Mouse (Mus musculus): ENCODE measurements around the gene Sec13.

Sec13 gene

DNA sequence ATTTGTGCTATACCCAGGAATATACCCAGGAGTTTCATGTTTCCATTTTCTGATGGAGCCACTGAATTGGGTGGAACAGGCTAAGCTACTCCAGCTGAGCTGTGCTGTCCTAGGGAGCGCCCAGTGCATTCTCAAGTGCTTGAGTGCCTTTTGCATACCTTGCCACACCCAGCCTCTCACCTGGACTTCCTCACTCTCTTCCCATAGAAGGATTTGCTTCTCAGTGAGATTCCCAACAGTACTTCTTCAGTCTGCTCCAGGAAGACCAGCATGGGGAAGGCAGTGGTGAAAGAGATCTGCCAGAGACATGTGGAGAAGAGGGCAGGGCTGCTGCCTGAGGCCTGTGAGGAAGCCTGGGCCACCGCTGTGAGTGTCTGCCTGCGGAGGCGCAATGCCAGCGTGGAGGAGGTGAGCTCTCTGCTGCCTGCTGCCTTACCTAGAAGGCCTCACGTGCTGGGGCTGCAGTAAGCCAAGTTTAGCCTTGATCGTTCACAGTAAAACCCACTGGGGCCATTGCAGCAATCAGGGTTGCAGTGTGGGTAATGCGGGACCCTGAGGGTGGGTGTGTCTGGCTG, 53.9 kb downstream of the Sec13 start:
- Histone ChIP-seq H3K4me3 (replicated peaks; ENCODE audit: low read length) (peak overlapping the region; percentile 78), H3K9me3 (ENCODE audit: low read length) (no peaks in the 10 kb centered on the region), H3K4me1 (replicated peaks; ENCODE audit: low read depth, low read length) (peaks cover 95% of the 10 kb centered on the region), H3K27me3 (ENCODE audit: insufficient read depth, low read length) (no peaks in the 10 kb centered on the region), H3K36me3 (ENCODE audit: insufficient read depth, low read length) (peaks cover 9% of the 10 kb centered on the region; the same call in 1 of the 2 replicates)
- no peak for TF ChIP-seq CTCF (conservative IDR thresholded peaks at IDR 0.05; ENCODE audit: low read length)
- 0 out of 2 replicates have a peak, but pooled peaks have one; percentile 1 for TF ChIP-seq NANOG (IDR thresholded peaks at IDR 0.05; ENCODE audit: borderline replicate concordance, low read length)
- no peak for TF ChIP-seq POU5F1 (IDR thresholded peaks at IDR 0.05; ENCODE audit: borderline replicate concordance, low read length)

DNA sequence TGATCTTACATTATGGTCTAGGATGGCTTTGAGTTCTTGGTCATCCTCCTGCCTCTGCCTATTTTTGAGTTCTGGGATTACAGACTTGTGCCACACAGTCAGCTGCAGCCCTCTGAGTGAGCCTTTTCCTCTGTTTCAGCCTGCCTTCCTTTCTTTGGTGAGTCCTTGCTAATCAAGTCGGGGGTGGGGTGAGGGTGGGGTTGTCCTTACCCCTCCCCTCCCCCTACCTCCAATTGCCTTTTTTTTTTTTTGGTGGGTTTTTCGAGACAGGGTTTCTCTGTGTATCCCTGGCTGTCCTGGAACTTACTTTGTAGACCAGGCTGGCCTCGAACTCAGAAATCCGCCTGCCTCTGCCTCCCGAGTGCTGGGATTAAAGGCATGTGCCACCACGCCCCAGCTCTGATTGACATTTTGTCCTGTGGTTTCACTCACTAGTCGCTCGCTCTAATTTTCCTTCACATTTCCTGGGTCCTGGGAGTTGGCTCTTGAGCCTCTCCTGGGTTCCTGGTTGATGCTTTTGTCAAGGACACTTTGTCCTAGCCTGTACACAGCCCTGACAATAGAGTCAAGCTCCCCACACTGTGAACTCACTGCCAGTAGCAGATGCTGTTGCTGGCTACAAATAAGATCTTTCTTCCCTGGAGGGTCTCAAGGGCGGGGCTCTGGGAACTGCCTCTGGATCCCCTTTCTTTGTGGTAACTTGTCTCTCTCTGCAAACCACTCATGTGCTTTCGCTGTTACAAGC, 57.3 kb downstream of the Sec13 start:
- no peaks in the 10 kb centered on the region for H3K9me3 ChIP-seq (ENCODE audit: low read length)
- H3K27me3 ChIP-seq (ENCODE audit: insufficient read depth, low read length) = no peaks in the 10 kb centered on the region
- peaks cover 92% of the 10 kb centered on the region for H3K4me1 ChIP-seq (replicated peaks; ENCODE audit: low read depth, low read length)
- H3K36me3 ChIP-seq (ENCODE audit: insufficient read depth, low read length) = 0 out of 2 replicates have a peak, but pooled peaks cover 3% of the 10 kb centered on the region
- TF ChIP-seq POU5F1 (IDR thresholded peaks at IDR 0.05; ENCODE audit: borderline replicate concordance, low read length) = no peak
- no peak; the same call in 1 of the 2 replicates for TF ChIP-seq NANOG (IDR thresholded peaks at IDR 0.05; ENCODE audit: borderline replicate concordance, low read length)
- no peak for TF ChIP-seq CTCF (conservative IDR thresholded peaks at IDR 0.05; ENCODE audit: low read length)
- H3K4me3 ChIP-seq (replicated peaks; ENCODE audit: low read length) = peak overlapping the region; percentile 45

DNA sequence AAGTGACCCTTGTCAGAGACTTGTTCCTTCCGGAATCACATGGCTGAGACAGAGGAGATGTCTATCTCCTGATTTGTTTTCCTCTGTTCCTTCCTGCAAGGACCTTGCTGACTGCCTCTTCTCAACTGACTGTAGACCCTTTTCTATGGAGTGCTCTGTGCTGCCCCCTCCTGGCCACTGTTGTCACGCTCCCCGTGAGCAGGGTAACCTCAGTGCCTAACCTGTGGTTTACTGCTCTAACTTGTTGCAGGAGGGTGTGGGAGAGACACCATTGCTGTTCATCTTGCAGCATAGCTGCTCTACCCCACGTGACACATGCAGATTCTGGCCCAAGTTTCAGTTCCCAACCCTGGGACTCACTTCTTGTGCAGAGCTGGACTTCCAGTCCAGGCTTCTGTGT, 59.3 kb downstream of the Sec13 start:
- Histone ChIP-seq H3K4me1 (replicated peaks; ENCODE audit: low read depth, low read length) (peaks cover 92% of the 10 kb centered on the region), H3K9me3 (ENCODE audit: low read length) (no peaks in the 10 kb centered on the region), H3K27me3 (ENCODE audit: insufficient read depth, low read length) (no peaks in the 10 kb centered on the region), H3K4me3 (replicated peaks; ENCODE audit: low read length) (peak overlapping the region; percentile 46; the same call in 1 of the 2 replicates), H3K36me3 (ENCODE audit: insufficient read depth, low read length) (no peaks in the 10 kb centered on the region)
- TF ChIP-seq POU5F1 (IDR thresholded peaks at IDR 0.05; ENCODE audit: borderline replicate concordance, low read length) (no peak), NANOG (IDR thresholded peaks at IDR 0.05; ENCODE audit: borderline replicate concordance, low read length) (no peak), CTCF (conservative IDR thresholded peaks at IDR 0.05; ENCODE audit: low read length) (peak; percentile 95)

DNA sequence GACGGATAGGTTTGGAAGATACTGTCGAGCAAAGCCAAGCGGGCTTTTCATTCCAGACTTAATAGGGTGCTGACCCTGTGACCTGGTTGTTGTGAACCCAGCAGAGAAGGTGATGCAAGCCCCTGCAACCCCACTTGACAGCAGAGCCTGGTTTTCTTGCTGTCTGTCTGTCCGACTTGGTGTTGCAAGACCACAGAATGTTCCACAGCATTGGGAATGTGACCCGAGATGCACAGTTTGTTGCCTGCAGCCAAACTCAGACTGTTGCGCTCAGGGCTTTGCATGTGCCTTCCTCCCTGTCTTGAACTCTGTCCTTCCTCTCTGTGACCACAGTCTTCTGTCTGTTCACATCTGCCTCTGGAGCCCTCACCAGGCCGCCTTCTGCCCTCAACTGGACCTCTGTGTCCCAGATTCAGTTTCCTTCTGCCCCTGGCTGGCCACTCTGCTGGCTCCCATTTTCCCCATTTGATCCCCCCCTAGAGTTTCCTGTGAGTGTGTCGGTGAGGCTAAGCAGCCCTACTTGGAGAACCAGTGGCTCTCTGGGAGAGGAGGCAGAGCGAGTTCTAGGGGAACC, 60.5 kb downstream of the Sec13 start:
- Histone ChIP-seq H3K9me3 (ENCODE audit: low read length) (no peaks in the 10 kb centered on the region), H3K27me3 (ENCODE audit: insufficient read depth, low read length) (no peaks in the 10 kb centered on the region), H3K4me3 (replicated peaks; ENCODE audit: low read length) (no peak overlapping the region), H3K4me1 (replicated peaks; ENCODE audit: low read depth, low read length) (peaks cover 92% of the 10 kb centered on the region), H3K36me3 (ENCODE audit: insufficient read depth, low read length) (no peaks in the 10 kb centered on the region)
- TF ChIP-seq NANOG (IDR thresholded peaks at IDR 0.05; ENCODE audit: borderline replicate concordance, low read length) = no peak

DNA sequence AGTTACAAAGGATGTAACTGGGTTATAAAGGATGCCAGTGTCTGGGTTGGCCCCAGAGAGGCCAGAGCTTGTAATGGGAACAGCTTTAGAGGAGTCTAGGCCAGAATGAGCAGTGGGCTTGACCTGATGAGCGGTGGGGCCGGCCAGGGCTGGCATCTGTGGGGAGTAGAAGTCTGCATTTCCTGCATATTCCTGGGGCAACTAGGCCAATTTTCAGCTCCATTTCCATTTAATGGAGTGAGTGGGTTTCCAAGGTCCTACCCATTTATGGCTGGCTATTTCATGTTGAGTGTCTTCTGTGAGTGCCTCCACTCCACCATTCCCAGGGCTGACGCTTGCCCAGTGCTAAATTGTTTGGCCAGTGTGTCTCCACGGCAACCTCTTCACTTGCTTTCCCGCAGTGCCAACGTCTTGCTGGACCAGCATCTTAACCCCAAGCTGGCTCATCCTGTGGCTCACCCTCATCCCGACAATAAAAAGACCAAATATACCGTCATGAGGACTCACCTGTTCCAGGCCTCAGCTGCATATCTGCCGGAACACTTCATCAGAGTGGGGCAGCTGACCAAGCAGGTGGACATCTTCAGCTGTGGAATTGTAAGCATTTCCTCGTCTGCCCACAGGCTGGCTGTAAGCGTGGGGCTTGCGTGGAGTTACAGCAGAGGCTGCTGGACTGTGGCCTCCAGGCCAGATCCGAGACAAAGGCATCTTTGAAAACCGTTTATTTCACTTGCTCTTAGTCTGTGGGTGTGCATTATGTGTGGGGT, 62.1 kb downstream of the Sec13 start:
- no peaks in the 10 kb centered on the region for H3K36me3 ChIP-seq (ENCODE audit: insufficient read depth, low read length)
- no peak overlapping the region for H3K4me3 ChIP-seq (replicated peaks; ENCODE audit: low read length)
- no peaks in the 10 kb centered on the region for H3K27me3 ChIP-seq (ENCODE audit: insufficient read depth, low read length)
- H3K4me1 ChIP-seq (replicated peaks; ENCODE audit: low read depth, low read length) = peaks cover 85% of the 10 kb centered on the region
- no peaks in the 10 kb centered on the region for H3K9me3 ChIP-seq (ENCODE audit: low read length)
- no peak for TF ChIP-seq POU5F1 (IDR thresholded peaks at IDR 0.05; ENCODE audit: borderline replicate concordance, low read length)
- no peak for TF ChIP-seq CTCF (conservative IDR thresholded peaks at IDR 0.05; ENCODE audit: low read length)
- TF ChIP-seq NANOG (IDR thresholded peaks at IDR 0.05; ENCODE audit: borderline replicate concordance, low read length) = no peak
